Mouse (Mus musculus): Measurements from ENCODE around the gene Mybphl. TPM values are rescaled to one million over a fixed set of nuclear protein-coding genes. Genes with fewer than 3 reads are reported as not detected.
A peak's percentile ranks its signal among the peaks of the same experiment; 100 is the strongest.

Mybphl gene
- 1 to 10 TPM in 2 of 4 experiments, under 1 TPM in 2; 0.52 to 1.8 (median 0.83) TPM for total RNA-seq (2022)

DNA sequence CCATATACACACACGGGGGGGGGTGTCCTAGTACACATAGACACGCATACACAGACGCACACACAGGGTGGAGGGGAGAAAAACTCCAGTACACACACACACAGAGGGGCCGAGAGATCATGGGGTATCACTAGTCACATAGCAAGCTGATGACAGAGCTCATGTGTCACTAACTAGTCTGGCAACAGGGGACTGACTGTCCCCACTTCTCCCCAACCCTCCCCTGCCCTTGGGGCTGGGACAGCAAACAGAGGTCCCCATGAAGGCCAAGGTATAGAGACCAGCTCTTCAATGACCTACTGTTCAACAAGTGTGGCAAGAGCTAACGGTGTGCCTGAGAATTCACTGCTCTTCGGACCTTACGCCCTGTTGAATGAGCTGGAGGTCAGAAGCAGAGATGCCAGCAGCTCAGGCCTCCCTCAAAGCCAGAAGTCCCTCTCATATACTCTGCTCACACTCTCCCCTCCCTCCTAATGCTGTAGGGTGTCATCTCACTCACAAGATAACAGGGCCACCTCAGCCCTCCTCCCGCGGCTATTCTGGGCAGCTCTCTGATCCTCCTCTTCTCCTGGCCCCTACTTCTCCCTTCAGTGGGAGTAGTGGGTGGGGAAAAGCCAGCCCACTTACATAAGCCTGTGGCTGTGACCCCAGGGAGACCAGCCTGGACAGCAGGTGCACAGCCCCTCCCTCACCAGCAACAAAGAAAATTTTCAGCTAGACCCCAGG lies at the start of gene Mybphl:
Mybphl (plus strand) TSS at position 642 of the 726 bp plus-strand sequence.
- no peak for DNase-seq (ENCODE audit: low spot score in 2 of 2)

DNA sequence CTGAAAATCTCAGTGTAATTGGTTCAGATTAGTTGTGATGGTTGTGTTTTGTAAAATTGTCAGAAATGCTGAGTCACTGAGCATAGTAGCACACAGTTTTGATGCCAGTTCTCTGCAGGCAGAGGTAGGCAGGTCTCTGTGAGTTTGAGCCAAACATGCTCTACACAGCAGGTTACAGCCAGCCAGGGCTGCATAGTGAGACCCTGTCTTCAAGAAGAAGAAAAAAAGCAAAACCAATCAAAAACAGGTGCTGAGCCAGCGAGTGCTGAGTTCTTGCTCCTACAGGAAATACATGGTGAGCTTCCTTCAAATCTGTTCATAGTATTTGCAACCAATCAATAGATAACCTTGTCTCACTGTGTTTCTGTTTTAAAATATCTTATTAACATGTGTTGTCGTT lies 46.2 kb upstream of the Mybphl start:
- DNase-seq (ENCODE audit: low spot score in 2 of 2): no peak

DNA sequence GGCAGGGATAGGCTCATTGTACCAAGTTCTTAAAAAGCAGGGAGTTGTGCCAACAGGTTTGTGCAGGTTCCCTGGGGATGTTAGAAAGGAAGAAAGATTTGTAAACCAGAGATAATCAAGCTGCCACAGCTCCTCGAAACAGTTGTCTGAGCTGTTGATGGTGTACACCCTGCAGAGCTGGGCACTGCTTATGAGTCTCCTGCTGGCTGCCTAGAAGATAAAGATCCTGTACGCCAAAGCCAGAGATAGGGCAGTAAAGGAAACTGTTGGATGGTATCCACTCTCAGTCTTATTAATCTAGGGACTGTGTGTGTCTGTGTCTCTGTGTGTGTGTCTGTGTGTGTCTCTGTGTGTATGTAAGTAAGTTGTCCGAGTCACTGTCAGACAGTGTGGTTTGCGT lies 43.0 kb upstream of the Mybphl start:
- no peak for DNase-seq (ENCODE audit: low spot score in 2 of 2)

DNA sequence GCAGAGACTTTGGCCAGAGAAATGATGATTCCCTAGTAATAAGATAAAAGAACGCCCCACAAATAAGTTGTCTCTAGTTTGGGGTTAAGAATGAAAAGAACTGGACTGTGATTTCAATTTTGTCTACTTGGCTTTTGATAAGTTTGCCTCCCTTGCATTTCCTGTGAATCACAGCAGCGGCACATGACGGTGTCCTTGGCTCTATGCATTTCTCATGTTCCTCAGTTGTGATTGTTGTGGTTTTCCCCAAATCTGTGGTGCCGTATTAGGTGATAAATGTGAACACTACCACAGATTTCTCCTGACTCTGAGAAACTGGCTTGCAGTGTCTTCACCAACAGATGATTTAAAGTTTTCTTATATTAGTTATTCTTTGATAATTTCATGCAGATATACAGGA lies 42.6 kb upstream of the Mybphl start:
- DNase-seq (ENCODE audit: low spot score in 2 of 2): no peak

DNA sequence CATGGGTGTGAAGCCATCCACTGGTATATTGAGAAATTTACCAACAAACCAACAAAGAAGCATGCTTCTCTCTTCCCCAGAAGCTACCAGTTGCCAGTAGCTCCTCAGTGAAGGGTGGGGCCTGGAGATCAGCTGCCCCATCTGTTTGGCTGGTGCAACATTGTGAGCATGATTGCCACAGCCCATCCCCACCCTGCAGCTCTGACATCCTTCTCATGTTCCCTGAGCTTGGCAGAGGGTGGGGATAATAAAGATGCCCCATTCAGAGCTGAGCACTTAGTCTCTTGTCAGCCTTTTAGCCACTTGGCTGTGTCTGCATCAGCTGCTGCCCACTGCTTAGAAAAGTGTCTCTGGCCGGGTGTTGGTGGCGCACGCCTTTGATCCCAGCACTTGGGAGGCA lies 41.7 kb upstream of the Mybphl start:
- no peak for DNase-seq (ENCODE audit: low spot score in 2 of 2)

DNA sequence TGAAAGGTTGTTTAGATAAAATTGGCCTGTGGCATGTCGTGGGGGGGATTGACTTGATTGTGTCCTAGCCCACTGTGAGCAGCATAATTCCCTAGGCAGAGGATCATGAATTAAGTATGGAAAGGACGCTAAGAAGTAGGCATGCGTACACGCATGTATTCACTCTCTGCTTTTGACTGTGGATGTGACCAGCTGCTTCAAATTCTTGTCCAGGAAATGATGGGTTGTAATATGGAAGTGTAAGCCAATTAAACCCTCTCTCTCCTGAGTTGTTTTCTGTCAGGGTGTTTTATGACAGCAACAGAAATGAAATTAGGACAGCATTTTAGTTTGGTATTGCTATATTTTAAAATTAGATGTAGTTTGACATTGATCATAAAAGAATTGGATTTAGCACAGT lies 39.9 kb upstream of the Mybphl start:
- DNase-seq (ENCODE audit: low spot score in 2 of 2): no peak

DNA sequence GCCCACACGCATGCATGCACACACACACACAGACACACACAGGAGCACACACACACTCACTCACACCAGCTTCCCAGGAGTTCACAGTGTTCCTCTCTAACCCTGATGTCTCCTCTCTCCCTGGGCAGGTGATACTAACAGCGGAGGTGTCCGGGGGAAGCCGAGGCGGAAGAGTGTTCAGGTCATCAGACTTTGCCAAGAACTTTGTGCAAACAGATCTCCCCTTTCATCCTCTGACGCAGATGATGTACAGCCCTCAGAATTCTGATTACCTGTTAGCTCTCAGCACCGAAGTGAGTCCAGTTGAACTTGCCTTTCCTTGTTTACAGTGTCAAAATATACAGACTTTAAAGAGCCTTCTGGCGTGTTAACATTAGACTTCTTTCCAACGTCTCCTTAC lies 39.2 kb upstream of the Mybphl start:
- no peak for DNase-seq (ENCODE audit: low spot score in 2 of 2)

DNA sequence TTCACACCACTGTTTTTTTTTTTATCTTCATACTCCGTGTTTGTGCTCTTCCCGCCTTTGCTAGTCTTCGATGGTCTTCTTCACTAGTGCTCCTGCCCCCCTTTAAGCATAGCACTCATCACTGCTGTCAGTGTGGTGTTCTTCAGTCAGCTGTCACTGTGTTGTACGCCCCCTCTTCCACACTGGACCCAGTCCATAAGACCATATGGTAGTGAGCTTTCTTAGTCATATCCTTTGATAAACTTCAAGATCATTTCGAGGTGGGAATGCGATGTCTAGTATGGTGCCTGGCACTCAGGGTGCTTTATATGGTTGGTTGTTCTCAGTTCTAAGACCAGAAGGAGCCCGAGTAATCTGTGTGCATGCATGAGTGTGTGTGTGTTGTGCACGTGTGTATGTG lies 37.4 kb upstream of the Mybphl start:
- DNase-seq (ENCODE audit: low spot score in 2 of 2): peak in 1 of 2 experiments; percentile 65

DNA sequence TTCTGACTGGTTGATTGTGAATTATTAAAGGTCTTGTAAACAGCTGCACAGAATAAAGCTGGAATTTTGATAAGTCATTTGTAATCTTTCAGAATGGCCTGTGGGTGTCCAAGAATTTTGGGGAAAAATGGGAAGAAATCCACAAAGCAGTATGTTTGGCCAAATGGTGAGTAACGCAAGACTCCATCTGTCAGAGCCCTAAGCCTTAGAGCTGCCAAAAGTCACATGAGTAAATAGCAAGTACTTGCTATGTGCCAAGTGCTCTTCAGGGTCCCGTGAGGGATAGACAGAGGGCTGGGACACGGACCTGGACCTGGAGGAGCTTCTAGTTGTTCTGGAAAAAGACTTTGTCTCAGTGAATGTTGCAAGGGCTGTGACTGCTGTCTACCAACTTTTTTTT lies 36.8 kb upstream of the Mybphl start:
- no peak for DNase-seq (ENCODE audit: low spot score in 2 of 2)

DNA sequence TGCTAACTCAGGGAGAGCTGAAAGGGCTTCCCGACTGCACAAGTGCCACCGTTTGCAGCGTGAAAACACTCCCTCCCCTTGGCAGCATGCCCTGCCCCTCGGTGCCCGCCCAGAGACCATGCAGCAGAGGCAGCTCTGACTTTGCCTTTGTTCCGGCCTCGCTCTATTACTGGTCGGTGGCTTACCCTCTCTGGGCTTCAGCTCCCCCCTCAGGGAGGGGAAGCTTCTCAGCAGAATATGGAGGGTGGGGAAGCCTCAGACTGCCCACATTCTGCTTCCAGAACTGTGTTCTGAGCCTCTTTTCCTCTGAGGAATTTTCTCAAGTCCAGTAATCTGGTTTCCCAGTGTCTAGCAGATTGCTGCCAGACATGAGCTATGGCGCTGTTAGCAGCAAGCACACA lies 36.3 kb upstream of the Mybphl start:
- DNase-seq (ENCODE audit: low spot score in 2 of 2): peak in 1 of 2 experiments; percentile 55

DNA sequence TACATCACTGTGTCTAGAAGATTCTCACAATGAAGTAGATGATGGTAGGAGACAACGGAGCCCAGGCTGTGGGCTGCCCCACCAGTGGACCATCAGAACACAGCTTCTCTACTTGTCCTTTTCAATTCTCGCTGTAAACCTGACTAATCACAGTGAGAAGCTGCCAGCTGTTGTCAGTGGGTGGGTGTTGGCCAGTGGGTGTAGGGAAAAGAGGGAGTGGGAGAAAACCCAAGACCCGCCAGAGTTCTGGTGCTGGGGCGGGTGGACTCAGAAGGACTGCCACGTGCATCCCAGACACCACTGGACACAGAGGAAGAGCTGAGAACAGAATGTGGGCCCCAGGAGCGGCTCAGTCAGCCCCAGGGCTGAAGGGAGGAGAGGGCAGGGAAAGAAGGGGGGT lies 33.9 kb upstream of the Mybphl start:
- no peak for DNase-seq (ENCODE audit: low spot score in 2 of 2)

DNA sequence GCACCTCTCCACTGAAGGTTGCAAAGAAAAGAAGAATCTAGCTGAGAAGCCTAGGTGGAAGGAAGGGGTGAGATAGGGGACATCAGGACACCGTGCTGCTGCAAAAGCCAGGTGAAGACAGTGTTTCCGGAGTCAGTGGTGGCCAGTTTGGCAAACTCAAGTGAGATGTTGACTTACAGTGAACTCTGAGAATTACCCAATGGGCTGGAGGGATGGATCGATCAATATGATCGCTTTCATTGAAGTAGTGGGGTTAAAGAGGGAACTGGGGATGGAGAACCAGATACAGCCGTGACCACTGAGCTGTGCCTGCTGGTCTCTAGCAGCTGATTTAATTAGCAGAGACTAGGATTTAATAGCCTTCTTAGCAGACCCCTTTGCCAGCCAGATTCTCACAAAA lies 27.8 kb upstream of the Mybphl start:
- no peak for DNase-seq (ENCODE audit: low spot score in 2 of 2)

DNA sequence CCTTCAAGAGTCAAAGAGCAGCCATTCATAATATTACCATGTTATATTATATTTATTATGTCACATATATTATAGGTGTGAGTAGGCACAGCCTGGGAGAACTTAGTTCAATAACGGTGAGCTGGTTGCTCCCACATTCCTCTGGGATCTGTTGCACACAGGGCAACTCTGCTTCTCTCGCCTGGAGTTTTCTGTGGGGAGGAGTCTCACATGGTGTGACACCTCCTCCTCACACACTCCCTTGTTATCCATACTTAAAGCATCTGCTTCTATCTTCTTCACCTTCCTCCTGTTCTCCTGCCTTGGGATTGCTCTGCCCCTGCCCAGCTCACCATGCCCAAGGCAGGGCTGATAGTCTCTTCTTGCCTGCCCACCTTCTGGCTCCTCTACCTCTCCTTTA lies 23.7 kb upstream of the Mybphl start:
- DNase-seq (ENCODE audit: low spot score in 2 of 2): no peak

DNA sequence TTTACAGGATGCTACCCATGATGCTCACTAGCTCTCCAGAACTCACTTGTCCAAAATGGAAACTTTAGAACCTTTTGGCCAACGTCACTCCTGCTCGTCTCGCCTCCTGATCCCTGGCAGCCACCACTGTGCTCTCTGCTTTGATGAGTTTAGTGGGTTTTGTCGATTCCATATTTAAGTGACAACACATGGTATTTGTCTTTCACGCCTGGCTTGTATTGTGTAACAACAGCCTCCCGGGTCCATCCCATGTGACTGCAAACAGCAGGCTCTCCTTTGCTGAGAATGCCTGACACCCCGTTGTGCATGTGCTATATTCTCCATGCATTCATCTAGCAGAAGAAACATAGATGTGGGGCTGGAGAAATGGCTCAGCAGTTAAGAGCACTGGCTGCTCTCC lies 22.5 kb upstream of the Mybphl start:
- no peak for DNase-seq (ENCODE audit: low spot score in 2 of 2)

DNA sequence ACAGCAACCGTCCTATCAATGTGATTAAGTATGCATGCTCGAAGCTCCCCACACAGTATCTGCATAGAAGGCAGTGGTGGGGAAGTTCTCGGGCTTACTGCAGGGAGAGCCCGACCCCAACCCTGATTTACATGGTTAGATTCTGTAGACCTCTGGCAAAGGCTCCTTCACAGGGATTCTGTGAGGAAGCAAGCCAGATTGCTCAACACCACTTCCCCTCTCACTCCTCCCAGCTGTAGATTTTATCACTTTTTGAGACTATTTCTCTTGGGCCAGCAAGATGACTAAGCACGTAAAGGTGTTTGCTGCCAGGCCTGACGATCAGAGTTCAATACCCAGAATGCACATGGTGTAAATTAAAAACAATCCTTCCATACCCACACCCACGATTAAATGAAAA lies 18.9 kb upstream of the Mybphl start:
- no peak for DNase-seq (ENCODE audit: low spot score in 2 of 2)

DNA sequence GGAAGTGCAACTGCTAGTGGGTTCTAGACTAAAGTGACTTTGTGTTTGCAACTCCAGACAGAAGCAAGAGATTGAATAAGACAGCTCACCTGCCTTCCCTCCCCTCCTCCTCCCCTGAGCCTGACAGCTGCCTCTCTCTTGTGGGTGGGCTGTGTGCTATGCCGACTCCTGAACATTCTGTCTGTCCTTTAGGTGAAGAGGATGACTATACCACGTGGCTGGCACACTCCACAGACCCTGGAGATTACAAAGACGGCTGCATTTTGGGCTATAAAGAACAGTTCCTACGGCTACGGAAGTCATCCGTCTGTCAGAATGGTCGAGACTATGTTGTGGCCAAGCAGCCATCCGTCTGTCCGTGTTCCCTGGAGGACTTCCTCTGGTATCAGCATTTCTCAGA lies 16.3 kb upstream of the Mybphl start:
- no peak for DNase-seq (ENCODE audit: low spot score in 2 of 2)

DNA sequence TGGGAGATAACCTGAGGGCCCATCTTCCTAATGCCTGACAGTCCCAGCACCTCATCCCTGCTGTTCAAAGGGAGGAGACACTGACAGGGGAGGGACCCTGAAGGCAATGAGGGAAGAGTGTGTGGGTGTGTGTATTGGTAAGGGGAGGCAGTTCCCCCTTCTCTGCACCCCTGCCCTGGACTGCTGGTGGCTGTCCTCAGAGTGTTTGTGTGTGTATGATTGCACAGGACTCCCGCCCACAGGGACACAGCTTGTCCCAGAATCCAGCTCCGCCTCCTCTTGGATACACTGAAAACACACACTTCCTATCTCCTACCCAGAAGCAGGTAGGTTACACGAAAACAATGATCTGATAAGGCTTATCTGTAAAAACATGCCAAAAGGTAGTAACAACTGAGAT lies 9.5 kb upstream of the Mybphl start:
- no peak for DNase-seq (ENCODE audit: low spot score in 2 of 2)

DNA sequence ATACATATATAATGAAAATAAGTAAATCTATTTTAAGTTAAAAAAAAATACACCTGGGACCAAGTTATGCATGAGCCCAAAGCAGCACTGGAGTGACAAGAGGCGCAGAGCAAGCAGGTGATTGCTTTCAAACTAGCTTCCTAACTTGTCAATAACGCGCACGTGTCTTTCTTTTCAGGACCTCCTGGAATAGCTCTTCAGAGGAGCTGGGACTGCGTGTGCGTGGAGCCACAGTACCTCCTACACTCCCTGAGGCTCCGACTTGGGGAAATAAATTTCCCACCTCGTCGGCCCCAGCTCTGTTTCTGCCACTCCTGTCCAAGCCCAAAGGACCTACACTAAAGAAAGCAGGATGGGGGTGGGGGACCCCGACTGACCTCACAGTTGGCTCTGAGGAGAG lies 7.7 kb upstream of the Mybphl start:
- DNase-seq (ENCODE audit: low spot score in 2 of 2): no peak

DNA sequence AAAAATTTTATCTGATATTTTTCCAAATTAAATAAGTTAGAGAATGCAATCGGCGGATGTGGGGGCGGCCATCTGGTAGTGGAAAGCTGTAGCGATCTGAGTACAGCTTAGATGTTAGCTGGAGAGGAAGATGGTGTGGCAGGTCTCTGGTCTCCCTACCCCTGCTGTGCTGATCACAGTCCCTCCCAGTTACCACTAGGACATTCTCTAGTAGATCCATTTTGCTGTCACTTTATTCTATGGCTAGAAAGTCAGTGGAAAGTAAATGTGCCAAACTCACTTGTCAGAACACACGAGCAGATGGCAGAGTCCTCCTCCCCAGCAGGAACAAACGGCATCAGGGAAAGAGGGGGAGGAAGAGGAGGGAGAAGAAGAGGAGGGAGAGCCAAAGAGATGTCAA lies 6.3 kb upstream of the Mybphl start:
- peak; percentile 67 for DNase-seq (ENCODE audit: low spot score in 2 of 2)

DNA sequence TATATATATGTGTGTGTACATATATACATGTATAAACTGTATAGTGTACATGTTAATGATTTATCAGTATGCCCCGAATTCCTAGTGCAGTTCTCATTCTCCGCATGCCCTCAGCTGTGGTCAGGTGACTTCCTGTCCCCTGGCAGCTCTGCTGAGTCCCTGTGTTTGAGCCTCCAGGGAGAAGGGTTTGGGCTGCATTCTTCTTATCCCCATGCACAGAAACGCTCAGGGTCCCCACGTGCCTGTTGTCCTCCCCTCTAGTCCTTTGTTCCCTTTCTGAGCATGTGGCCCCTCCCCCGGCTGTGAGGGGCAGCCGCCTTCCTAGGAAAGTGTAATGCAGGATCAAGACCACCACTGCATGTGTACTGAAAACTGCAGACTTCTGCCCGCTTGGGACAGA lies 3.8 kb upstream of the Mybphl start:
- no peak for DNase-seq (ENCODE audit: low spot score in 2 of 2)

DNA sequence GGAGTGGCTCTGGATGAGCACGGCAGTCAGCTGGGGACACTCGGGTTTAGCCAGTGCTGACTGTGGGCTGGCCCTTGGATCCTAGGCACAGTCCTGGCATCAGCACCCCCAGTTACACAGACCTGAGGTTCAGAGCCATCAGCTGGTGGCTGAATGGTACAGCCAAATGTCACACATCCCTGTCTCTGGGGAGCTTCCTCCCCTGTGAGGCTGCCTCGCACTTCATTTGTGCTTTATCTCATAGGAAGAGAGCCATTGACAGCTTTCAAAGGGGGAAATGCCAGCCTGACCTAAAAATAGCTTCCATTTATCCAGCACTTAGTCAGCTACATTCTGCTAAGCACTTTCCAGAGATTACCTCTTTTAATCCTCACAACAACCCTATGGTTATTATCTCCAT lies 1.1 kb upstream of the Mybphl start:
- DNase-seq (ENCODE audit: low spot score in 2 of 2): no peak

DNA sequence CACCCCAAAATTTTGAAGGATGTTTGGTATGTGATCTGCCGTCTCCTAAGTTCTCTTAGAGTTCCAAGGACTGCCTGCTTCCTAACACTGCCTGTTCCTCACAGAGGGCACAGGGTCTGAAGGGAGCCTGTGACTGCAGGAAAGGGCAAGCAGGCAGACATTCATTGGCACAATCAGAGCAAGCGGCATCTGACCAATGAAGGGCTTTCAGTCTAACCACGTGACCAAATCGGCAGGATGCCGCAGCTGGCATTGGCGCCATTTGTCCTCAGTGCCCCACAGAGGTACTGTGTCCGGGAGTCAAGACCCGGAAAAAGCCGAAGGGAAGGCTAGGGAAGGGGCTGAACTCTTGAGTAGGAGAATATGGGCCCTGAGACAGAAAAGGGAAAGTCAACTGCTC lies 2.5 kb downstream of the Mybphl start:
- no peak for DNase-seq (ENCODE audit: low spot score in 2 of 2)

DNA sequence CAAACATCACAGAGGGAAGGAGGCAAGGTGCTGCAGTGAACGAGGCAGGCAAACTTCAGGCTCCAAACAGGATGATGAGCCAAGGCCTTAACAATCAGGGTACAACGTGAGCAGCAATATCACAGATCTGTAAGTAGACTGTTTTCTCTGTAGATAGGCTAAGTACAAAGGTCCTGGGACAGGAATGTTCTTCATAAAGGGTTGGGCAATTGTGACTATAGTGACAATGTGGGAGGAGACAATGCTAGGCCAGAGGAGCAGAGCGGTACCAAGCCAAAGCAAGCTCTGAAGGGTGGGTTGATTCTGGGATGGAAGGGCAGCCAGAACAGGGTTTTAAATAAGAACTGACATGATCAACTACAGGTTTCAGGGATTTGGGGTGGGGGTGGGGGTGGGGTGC lies 3.1 kb downstream of the Mybphl start:
- DNase-seq (ENCODE audit: low spot score in 2 of 2): no peak

DNA sequence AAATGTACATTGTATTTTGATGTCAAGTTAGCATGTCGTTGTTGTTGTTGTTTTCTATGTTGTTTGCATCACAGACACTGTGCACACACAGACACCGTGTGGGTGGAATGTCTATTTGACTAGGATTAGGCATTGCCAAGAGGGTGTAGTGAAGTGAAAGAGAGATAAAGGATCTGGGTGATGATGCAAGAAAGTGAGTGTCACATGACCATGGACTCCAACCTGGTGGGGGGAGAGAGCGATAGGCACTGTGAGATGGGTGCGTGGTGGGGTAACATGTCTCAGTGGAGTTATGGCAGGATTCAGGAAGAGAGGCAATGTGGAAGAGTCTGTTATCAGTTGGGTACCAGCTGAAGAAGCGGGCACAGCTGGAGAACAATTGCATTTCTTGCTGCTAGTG lies 4.0 kb downstream of the Mybphl start:
- no peak for DNase-seq (ENCODE audit: low spot score in 2 of 2)
